Mouse (Mus musculus): ENCODE measurements around the gene Coq4. TPM values are rescaled to one million over a fixed set of nuclear protein-coding genes. Genes with fewer than 3 reads are reported as not detected.

The Coq4 gene
- polyA plus RNA-seq, 1 experiment from 2014 or later: 53.4 TPM

- no peak overlapping the region for H3K27ac ChIP-seq (ENCODE audit: low read depth, low read length)
- H3K9ac ChIP-seq (replicated peaks; ENCODE audit: low read depth, low read length): no peak overlapping the region
- no peak for ATAC-seq (ENCODE audit: low read depth)
- H3K4me2 ChIP-seq (ENCODE audit: low read depth, low read length): no peak overlapping the region
- H3K4me1 ChIP-seq (ENCODE audit: control insufficient read depth, insufficient read depth, low read length): peaks cover 7% of the 10 kb centered on the region; the same call in 1 of the 2 replicates
- H3K27me3 ChIP-seq (ENCODE audit: control insufficient read depth, insufficient read depth, low read length): no peaks in the 10 kb centered on the region
- WGBS: 63% methylated on average over 4 of the region's 4 CpGs
- no peak overlapping the region for H3K4me3 ChIP-seq (ENCODE audit: low read depth, low read length)
- no peaks in the 10 kb centered on the region for H3K9me3 ChIP-seq (ENCODE audit: control insufficient read depth, low read length)
- peaks cover 42% of the 10 kb centered on the region for H3K36me3 ChIP-seq (ENCODE audit: control insufficient read depth, insufficient read depth, low read length)
These were observed 3.0 kb upstream of the Coq4 start for GRCm38 (mm10) chr2:29784290-29784689.

- Histone ChIP-seq H3K27ac (ENCODE audit: low read depth, low read length) (peak within 1 kb of the TSS; percentile 35; the same call in 1 of the 2 replicates), H3K36me3 (ENCODE audit: control insufficient read depth, insufficient read depth, low read length) (peaks cover 25% of the 10 kb centered on the region), H3K4me1 (ENCODE audit: control insufficient read depth, insufficient read depth, low read length) (peaks cover 7% of the 10 kb centered on the region; the same call in 1 of the 2 replicates), H3K9me3 (ENCODE audit: control insufficient read depth, low read length) (no peaks in the 10 kb centered on the region), H3K9ac (replicated peaks; ENCODE audit: low read depth, low read length) (peak within 1 kb of the TSS; percentile 60), H3K4me2 (ENCODE audit: low read depth, low read length) (peak within 1 kb of the TSS; percentile 89), H3K27me3 (ENCODE audit: control insufficient read depth, insufficient read depth, low read length) (no peaks in the 10 kb centered on the region), H3K4me3 (ENCODE audit: low read depth, low read length) (peak within 1 kb of the TSS; percentile 69)
- WGBS: under 1% methylated on average over 45 of the region's 45 CpGs
- peak; percentile 93 for ATAC-seq (ENCODE audit: low read depth)
These were observed 816 bp downstream of the Coq4 start, which contains the start of gene Trub2 for GRCm38 (mm10) chr2:29787937-29788681. TSS of gene Trub2 (minus strand) at chr2:29788502.

DNA sequence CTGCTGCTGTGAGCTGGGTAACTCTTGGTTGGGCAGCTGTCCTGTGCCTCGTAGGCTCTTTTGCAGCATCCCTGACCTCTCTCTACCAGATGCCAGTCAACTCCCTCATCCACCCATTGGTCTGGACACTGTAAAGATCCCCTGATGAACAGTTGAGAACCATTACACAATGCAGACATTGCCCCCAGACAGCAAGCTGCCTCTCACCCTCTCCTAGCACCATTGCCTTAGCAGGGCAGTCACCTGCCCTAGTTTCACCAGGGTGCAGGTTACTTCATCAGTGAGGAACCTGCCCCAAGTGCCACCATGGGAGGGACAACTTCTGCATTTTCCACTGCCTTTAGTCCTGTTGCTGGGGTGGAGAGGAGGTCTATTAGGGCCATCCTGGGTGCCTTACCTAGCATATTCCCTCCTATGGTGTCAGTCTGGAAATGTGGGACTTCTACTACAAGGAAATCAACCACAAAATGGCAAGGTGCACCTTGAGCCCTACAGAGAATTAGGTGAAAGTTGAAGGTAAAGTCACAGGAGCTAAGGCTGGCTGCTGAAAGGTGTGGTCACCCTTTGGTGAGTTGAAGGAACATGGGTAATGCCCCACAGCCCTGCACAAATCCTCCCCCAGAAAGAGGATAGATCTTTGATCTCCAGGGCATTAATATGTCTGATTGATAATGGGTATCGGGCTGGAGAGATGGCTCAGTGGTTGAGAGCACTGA lies 5.6 kb downstream of the Coq4 start:
- H3K27me3 ChIP-seq (ENCODE audit: control insufficient read depth, insufficient read depth, low read length): no peaks in the 10 kb centered on the region
- no peak for ATAC-seq (ENCODE audit: low read depth)
- H3K9me3 ChIP-seq (ENCODE audit: control insufficient read depth, low read length): no peaks in the 10 kb centered on the region
- peaks cover 28% of the 10 kb centered on the region for H3K36me3 ChIP-seq (ENCODE audit: control insufficient read depth, insufficient read depth, low read length)
- no peak overlapping the region for H3K4me2 ChIP-seq (ENCODE audit: low read depth, low read length)
- no peak overlapping the region for H3K27ac ChIP-seq (ENCODE audit: low read depth, low read length)
- WGBS: 97% methylated on average over 2 of the region's 2 CpGs
- no peak overlapping the region for H3K4me3 ChIP-seq (ENCODE audit: low read depth, low read length)
- H3K9ac ChIP-seq (replicated peaks; ENCODE audit: low read depth, low read length): no peak overlapping the region
- H3K4me1 ChIP-seq (ENCODE audit: control insufficient read depth, insufficient read depth, low read length): 0 out of 2 replicates have a peak, but pooled peaks cover 2% of the 10 kb centered on the region

- H3K4me2 ChIP-seq (ENCODE audit: low read depth, low read length): peak within 1 kb of the TSS; percentile 81
- H3K27ac ChIP-seq (ENCODE audit: low read depth, low read length): peak within 1 kb of the TSS; percentile 89
- ATAC-seq (ENCODE audit: low read depth): peak; percentile 98
- H3K9ac ChIP-seq (replicated peaks; ENCODE audit: low read depth, low read length): peak within 1 kb of the TSS; percentile 89
- no peaks in the 10 kb centered on the region for H3K27me3 ChIP-seq (ENCODE audit: control insufficient read depth, insufficient read depth, low read length)
- H3K4me3 ChIP-seq (ENCODE audit: low read depth, low read length): peak within 1 kb of the TSS; percentile 90
- peaks cover 11% of the 10 kb centered on the region for H3K4me1 ChIP-seq (ENCODE audit: control insufficient read depth, insufficient read depth, low read length)
- 5% methylated on average over 28 of the region's 28 CpGs for WGBS
- peaks cover 24% of the 10 kb centered on the region for H3K36me3 ChIP-seq (ENCODE audit: control insufficient read depth, insufficient read depth, low read length)
- H3K9me3 ChIP-seq (ENCODE audit: control insufficient read depth, low read length): no peaks in the 10 kb centered on the region
These were observed 15.0 kb downstream of the Coq4 start, which contains the start of gene Slc27a4 for GRCm38 (mm10) chr2:29802075-29802826. TSS of gene Slc27a4 (plus strand) at chr2:29802634.

GRCm38 (mm10) chr2:29802827-29803201 lies 15.5 kb downstream of the Coq4 start:
- no peaks in the 10 kb centered on the region for H3K9me3 ChIP-seq (ENCODE audit: control insufficient read depth, low read length)
- peak overlapping the region; percentile 89 for H3K27ac ChIP-seq (ENCODE audit: low read depth, low read length)
- under 1% methylated on average over 27 of the region's 39 CpGs for WGBS
- H3K4me2 ChIP-seq (ENCODE audit: low read depth, low read length): peak overlapping the region; percentile 81
- no peaks in the 10 kb centered on the region for H3K27me3 ChIP-seq (ENCODE audit: control insufficient read depth, insufficient read depth, low read length)
- H3K9ac ChIP-seq (replicated peaks; ENCODE audit: low read depth, low read length): peak overlapping the region; percentile 89
- peaks cover 11% of the 10 kb centered on the region for H3K4me1 ChIP-seq (ENCODE audit: control insufficient read depth, insufficient read depth, low read length)
- ATAC-seq (ENCODE audit: low read depth): no peak; the same call in 1 of the 2 replicates
- peaks cover 30% of the 10 kb centered on the region for H3K36me3 ChIP-seq (ENCODE audit: control insufficient read depth, insufficient read depth, low read length)
- peak overlapping the region; percentile 90 for H3K4me3 ChIP-seq (ENCODE audit: low read depth, low read length)

- H3K36me3 ChIP-seq (ENCODE audit: control insufficient read depth, insufficient read depth, low read length): peaks cover 36% of the 10 kb centered on the region
- H3K4me3 ChIP-seq (ENCODE audit: low read depth, low read length): peak overlapping the region; percentile 90
- H3K4me2 ChIP-seq (ENCODE audit: low read depth, low read length): peak overlapping the region; percentile 81
- no peaks in the 10 kb centered on the region for H3K27me3 ChIP-seq (ENCODE audit: control insufficient read depth, insufficient read depth, low read length)
- peak overlapping the region; percentile 89 for H3K27ac ChIP-seq (ENCODE audit: low read depth, low read length)
- 20% methylated on average over 6 of the region's 6 CpGs for WGBS
- H3K9ac ChIP-seq (replicated peaks; ENCODE audit: low read depth, low read length): peak overlapping the region; percentile 89
- no peaks in the 10 kb centered on the region for H3K9me3 ChIP-seq (ENCODE audit: control insufficient read depth, low read length)
- no peak for ATAC-seq (ENCODE audit: low read depth)
- H3K4me1 ChIP-seq (ENCODE audit: control insufficient read depth, insufficient read depth, low read length): peaks cover 11% of the 10 kb centered on the region
These were observed 16.1 kb downstream of the Coq4 start for GRCm38 (mm10) chr2:29803400-29803831.

- Histone ChIP-seq H3K9ac (replicated peaks; ENCODE audit: low read depth, low read length) (no peak overlapping the region), H3K27me3 (ENCODE audit: control insufficient read depth, insufficient read depth, low read length) (no peaks in the 10 kb centered on the region), H3K4me2 (ENCODE audit: low read depth, low read length) (no peak overlapping the region), H3K36me3 (ENCODE audit: control insufficient read depth, insufficient read depth, low read length) (peaks cover 52% of the 10 kb centered on the region), H3K9me3 (ENCODE audit: control insufficient read depth, low read length) (no peaks in the 10 kb centered on the region), H3K4me1 (ENCODE audit: control insufficient read depth, insufficient read depth, low read length) (peaks cover 7% of the 10 kb centered on the region; the same call in 1 of the 2 replicates), H3K4me3 (ENCODE audit: low read depth, low read length) (no peak overlapping the region), H3K27ac (ENCODE audit: low read depth, low read length) (no peak overlapping the region)
- 83% methylated on average over 11 of the region's 11 CpGs for WGBS
- no peak for ATAC-seq (ENCODE audit: low read depth)
These were observed 28.5 kb downstream of the Coq4 start for GRCm38 (mm10) chr2:29815678-29816371.
